Mouse (Mus musculus) hindbrain, embryonic 16.5 days (tissue): ENCODE measurements around the gene Tenm2. TPM values are rescaled to one million over a fixed set of nuclear protein-coding genes. Genes with fewer than 3 reads are reported as not detected.
A peak's percentile ranks its signal among the peaks of the same experiment; 100 is the strongest.

Experiments
- ATAC-seq: fragments of 200-750 bp; cut with Nextera tagmentation; 2 replicates; pipeline ENCODE4 v1.8.0; 2017; ENCODE audit warnings: moderate TSS enrichment, moderate library complexity
- H3K27ac ChIP-seq: fragments of 300-500 bp; sonication (generic); 2 replicates; pipeline ENCODE4 v1.5.1; 2014; ENCODE audit warnings: low read depth, mild to moderate bottlenecking, control low read depth, low read length, moderate library complexity
- H3K27me3 ChIP-seq: fragments of 300-500 bp; sonication (generic); replicated peaks from 2 replicates; pipeline ENCODE4 v1.6.1; 2014; ENCODE audit warnings: low read length; ENCODE audit not compliant: control insufficient read depth, insufficient read depth
- H3K36me3 ChIP-seq: fragments of 300-500 bp; sonication (generic); 2 replicates; pipeline ENCODE4 v1.6.1; 2014; ENCODE audit warnings: mild to moderate bottlenecking, low read length, moderate library complexity, mixed read lengths; ENCODE audit not compliant: control insufficient read depth, insufficient read depth
- H3K4me1 ChIP-seq: fragments of 300-500 bp; sonication (generic); 2 replicates; pipeline ENCODE4 v1.6.1; 2014; ENCODE audit warnings: low read depth, low read length; ENCODE audit not compliant: control insufficient read depth, insufficient read depth
- H3K4me2 ChIP-seq: fragments of 300-500 bp; sonication (generic); 2 replicates; pipeline ENCODE4 v1.6.1; 2014; ENCODE audit warnings: mild to moderate bottlenecking, low read length, control low read depth, moderate library complexity
- H3K4me3 ChIP-seq: fragments of 300-500 bp; sonication (generic); 2 replicates; pipeline ENCODE4 v1.5.1; 2014; ENCODE audit warnings: mild to moderate bottlenecking, low read length, control low read depth, moderate library complexity
- H3K9ac ChIP-seq: fragments of 300-500 bp; sonication (generic); 2 replicates; pipeline ENCODE4 v1.6.1; 2014; ENCODE audit warnings: low read depth, mild to moderate bottlenecking, control low read depth, low read length, moderate library complexity
- H3K9me3 ChIP-seq: fragments of 300-500 bp; sonication (generic); 2 replicates; pipeline ENCODE4 v1.6.1; 2014; ENCODE audit warnings: mild to moderate bottlenecking, low read length, moderate library complexity; ENCODE audit not compliant: control insufficient read depth
- WGBS: fragments of 180-500 bp; shearing (Covaris S2); extraction: QIAGEN DNeasy Blood & Tissue Kit; methylation state at CpG from one replicate; pipeline ENCODE4 v1.1.7; 2014; 5-methylcytosine and 5-hydroxymethylcytosine counted together
- polyA plus RNA-seq: library from polyadenylated mRNA; unstranded; fragments of >200 nt; fragmentation: Nextera tagmentation; extraction: Ambion mirVana; gene quantifications from 2 replicates; pipeline ENCODE4 v1.2.1, GENCODE M21; 2015

Gene Tenm2
- polyA plus RNA-seq, 1 experiment from 2014 or later = 33.2 TPM

GRCm38 (mm10) chr11:37222056-37222455, 13.7 kb downstream of the Tenm2 start:
- H3K9ac ChIP-seq = no peak overlapping the region
- H3K9me3 ChIP-seq = no peaks in the 10 kb centered on the region
- H3K27me3 ChIP-seq = no peaks in the 10 kb centered on the region
- H3K4me2 ChIP-seq = no peak overlapping the region
- no peak overlapping the region for H3K4me3 ChIP-seq
- H3K27ac ChIP-seq = no peak overlapping the region
- H3K4me1 ChIP-seq = no peaks in the 10 kb centered on the region
- H3K36me3 ChIP-seq = no peaks in the 10 kb centered on the region
- ATAC-seq = no peak
- 91% methylated on average over 2 of the region's 2 CpGs for WGBS

GRCm38 (mm10) chr11:37220921-37221320, 14.8 kb downstream of the Tenm2 start:
- no peak overlapping the region for H3K27ac ChIP-seq
- H3K4me3 ChIP-seq = no peak overlapping the region
- H3K27me3 ChIP-seq = no peaks in the 10 kb centered on the region
- no peaks in the 10 kb centered on the region for H3K4me1 ChIP-seq
- 81% methylated on average over 6 of the region's 6 CpGs for WGBS
- no peak for ATAC-seq
- H3K4me2 ChIP-seq = no peak overlapping the region
- H3K9ac ChIP-seq = no peak overlapping the region
- no peaks in the 10 kb centered on the region for H3K9me3 ChIP-seq
- no peaks in the 10 kb centered on the region for H3K36me3 ChIP-seq

GRCm38 (mm10) chr11:37186132-37186531, 49.6 kb downstream of the Tenm2 start:
- H3K27ac ChIP-seq = no peak overlapping the region
- no peak for ATAC-seq
- no peaks in the 10 kb centered on the region for H3K27me3 ChIP-seq
- H3K9ac ChIP-seq = no peak overlapping the region
- H3K36me3 ChIP-seq = no peaks in the 10 kb centered on the region
- no peak overlapping the region for H3K4me2 ChIP-seq
- WGBS = 20% methylated on average over 3 of the region's 3 CpGs
- H3K9me3 ChIP-seq = no peaks in the 10 kb centered on the region
- no peaks in the 10 kb centered on the region for H3K4me1 ChIP-seq
- H3K4me3 ChIP-seq = no peak overlapping the region

DNA sequence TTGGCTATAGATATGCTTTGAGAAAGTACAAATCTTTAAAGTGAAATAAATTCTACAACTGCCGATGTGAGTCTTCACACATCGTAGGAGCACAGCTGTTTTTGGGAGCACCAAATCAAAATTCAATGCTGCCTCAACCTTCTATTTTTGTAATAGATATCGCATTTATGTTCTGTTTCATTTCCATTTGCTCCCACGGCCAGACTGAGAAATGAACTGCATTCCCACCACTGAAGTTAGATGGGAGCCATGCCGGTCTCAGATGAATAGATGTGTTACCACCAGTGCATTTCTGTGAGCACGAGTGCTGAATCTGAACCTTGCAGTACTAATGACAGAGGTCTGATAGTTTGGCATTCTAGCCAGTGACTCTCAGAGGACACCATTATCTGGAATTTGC, 58.3 kb downstream of the Tenm2 start:
- Histone ChIP-seq H3K4me3 (no peak overlapping the region), H3K4me2 (no peak overlapping the region), H3K36me3 (no peaks in the 10 kb centered on the region), H3K27me3 (no peaks in the 10 kb centered on the region), H3K4me1 (no peaks in the 10 kb centered on the region), H3K27ac (no peak overlapping the region), H3K9me3 (no peaks in the 10 kb centered on the region), H3K9ac (no peak overlapping the region)
- WGBS = 92% methylated on average over 6 of the region's 6 CpGs
- no peak for ATAC-seq

GRCm38 (mm10) chr11:37153933-37154880, 81.6 kb downstream of the Tenm2 start:
- peak; percentile 73 for ATAC-seq
- Histone ChIP-seq H3K27ac (no peak overlapping the region), H3K27me3 (no peaks in the 10 kb centered on the region), H3K9me3 (no peaks in the 10 kb centered on the region), H3K4me3 (no peak overlapping the region), H3K9ac (no peak overlapping the region), H3K36me3 (no peaks in the 10 kb centered on the region), H3K4me1 (no peaks in the 10 kb centered on the region), H3K4me2 (no peak overlapping the region)
- 37% methylated on average over 13 of the region's 13 CpGs for WGBS

DNA sequence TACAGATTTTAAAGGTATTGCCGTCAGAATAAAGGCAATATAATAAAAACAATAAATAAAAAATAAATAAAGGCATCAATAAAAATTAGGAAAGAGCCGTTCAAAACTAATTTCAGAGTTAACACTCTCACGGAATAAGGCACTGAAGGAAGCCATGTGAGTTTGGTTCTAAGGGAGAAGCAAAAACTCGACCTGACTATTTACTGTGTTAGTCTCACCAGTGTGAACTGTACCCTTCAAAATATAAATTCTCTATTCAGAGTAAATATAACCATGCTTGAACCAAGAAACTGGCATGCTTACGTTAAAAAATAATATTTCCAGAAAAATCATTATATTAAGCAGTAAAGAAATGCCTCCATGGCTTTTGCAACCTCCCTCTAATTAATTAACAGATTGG, 82.4 kb downstream of the Tenm2 start:
- no peak overlapping the region for H3K9ac ChIP-seq
- H3K27ac ChIP-seq = no peak overlapping the region
- no peaks in the 10 kb centered on the region for H3K27me3 ChIP-seq
- H3K9me3 ChIP-seq = no peaks in the 10 kb centered on the region
- 67% methylated on average over 5 of the region's 5 CpGs for WGBS
- no peaks in the 10 kb centered on the region for H3K36me3 ChIP-seq
- H3K4me3 ChIP-seq = no peak overlapping the region
- no peak overlapping the region for H3K4me2 ChIP-seq
- no peaks in the 10 kb centered on the region for H3K4me1 ChIP-seq
- no peak for ATAC-seq

DNA sequence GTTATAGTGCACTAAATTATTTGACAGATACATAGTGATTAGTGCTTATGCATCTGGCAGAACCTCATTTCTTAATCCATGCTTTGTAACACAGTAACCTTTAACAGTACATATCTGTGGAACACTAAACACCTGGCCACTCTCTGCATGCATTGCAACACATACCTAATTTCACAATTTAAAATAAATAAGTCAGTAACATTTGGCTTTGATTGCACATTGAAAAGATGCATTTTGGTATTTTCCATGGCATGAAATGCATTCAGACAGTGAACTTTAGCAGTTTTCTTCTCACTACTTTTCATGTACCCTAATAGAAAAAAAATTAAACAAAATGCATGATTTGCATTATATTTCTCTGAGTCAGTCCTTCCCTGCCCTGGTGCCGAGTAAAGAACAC, 85.8 kb downstream of the Tenm2 start:
- no peak overlapping the region for H3K27ac ChIP-seq
- H3K4me3 ChIP-seq = no peak overlapping the region
- no peak for ATAC-seq
- no peak overlapping the region for H3K4me2 ChIP-seq
- H3K9me3 ChIP-seq = no peaks in the 10 kb centered on the region
- WGBS = 75% methylated on average over 1 of the region's 1 CpGs
- no peak overlapping the region for H3K9ac ChIP-seq
- H3K27me3 ChIP-seq = no peaks in the 10 kb centered on the region
- no peaks in the 10 kb centered on the region for H3K36me3 ChIP-seq
- H3K4me1 ChIP-seq = no peaks in the 10 kb centered on the region

DNA sequence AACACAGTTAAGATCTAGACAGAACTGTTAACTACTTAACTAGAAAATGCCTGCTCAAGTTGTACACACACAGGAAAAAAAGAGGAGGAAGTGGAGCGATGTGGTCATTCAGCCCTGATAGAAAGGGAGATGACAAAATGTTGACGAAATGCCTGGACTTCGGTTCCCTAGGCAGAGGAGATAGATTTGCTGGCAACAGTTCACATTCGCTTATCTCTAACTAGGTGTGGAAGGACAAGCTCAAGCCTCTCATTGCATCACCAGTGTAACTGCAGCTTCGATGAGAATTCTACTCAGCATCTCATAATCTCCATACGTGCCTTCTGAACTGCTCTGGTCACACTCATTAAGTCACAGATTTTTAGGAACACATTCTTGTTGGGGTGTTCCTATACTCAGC, 91.8 kb downstream of the Tenm2 start:
- H3K27me3 ChIP-seq = no peaks in the 10 kb centered on the region
- no peaks in the 10 kb centered on the region for H3K4me1 ChIP-seq
- H3K9ac ChIP-seq = no peak overlapping the region
- 74% methylated on average over 6 of the region's 6 CpGs for WGBS
- H3K4me3 ChIP-seq = no peak overlapping the region
- ATAC-seq = no peak
- no peaks in the 10 kb centered on the region for H3K36me3 ChIP-seq
- no peak overlapping the region for H3K4me2 ChIP-seq
- H3K9me3 ChIP-seq = no peaks in the 10 kb centered on the region
- H3K27ac ChIP-seq = no peak overlapping the region

DNA sequence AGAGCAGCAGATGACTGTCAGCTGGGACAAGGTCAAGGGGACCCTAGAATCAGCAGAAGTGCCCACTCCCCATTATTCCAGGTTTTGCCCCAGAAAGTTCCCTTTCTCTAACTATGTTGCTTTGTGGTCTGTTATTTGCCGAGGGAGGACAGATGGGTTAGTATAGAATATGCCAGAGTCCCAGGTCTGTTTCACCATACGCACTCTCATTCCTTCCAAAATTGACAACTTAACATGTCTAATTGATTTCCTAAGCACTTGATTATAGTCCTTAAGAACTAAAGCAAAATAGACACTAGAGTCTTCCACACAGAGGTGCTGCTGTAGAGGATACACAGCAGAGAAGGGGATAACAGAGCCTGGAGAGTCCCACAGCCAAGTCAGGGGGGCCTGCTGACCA, 92.3 kb downstream of the Tenm2 start:
- Histone ChIP-seq H3K9ac (no peak overlapping the region), H3K9me3 (no peaks in the 10 kb centered on the region), H3K4me2 (no peak overlapping the region), H3K4me1 (no peaks in the 10 kb centered on the region), H3K27ac (no peak overlapping the region), H3K36me3 (no peaks in the 10 kb centered on the region), H3K4me3 (no peak overlapping the region), H3K27me3 (no peaks in the 10 kb centered on the region)
- 76% methylated on average over 2 of the region's 2 CpGs for WGBS
- no peak for ATAC-seq
